Mouse (Mus musculus): ENCODE data around the gene Rilpl1. TPM values are rescaled to one million over a fixed set of nuclear protein-coding genes. Genes with fewer than 3 reads are reported as not detected.

Rilpl1 gene
- 3.6 TPM in 2 replicates for polyA plus RNA-seq (2012; rRNA removed)

GRCm38 (mm10) chr5:124530655-124531582 lies at the start of gene Rilpl1:
Rilpl1 (minus strand) TSS chr5:124531391.
- WGBS, result 2% methylated on average over 96 of the region's 96 CpGs
- H3K4me1 ChIP-seq (ENCODE audit: control insufficient read depth, insufficient read depth, insufficient read length), result peaks cover 7% of the 10 kb centered on the region; the same call in 1 of the 2 replicates
- DNase-seq (ENCODE audit: low read depth in 1 of 2, low spot score in 2 of 2), result peak in 1 of 2 experiments; percentile 51
- TF ChIP-seq POLR2A (IDR thresholded peaks at IDR 0.05; ENCODE audit: low read depth, low read length) (no peak), CTCF (IDR thresholded peaks at IDR 0.05; ENCODE audit: extremely low read depth, insufficient read depth, insufficient read length, insufficient replicate concordance) (no peak)
- H3K27me3 ChIP-seq (ENCODE audit: control insufficient read depth, insufficient read depth, low read length), result peaks cover 6% of the 10 kb centered on the region
- peak within 1 kb of the TSS; percentile 20; the same call in 1 of the 2 replicates for H3K27ac ChIP-seq (ENCODE audit: insufficient read depth, low read length)
- H3K36me3 ChIP-seq (ENCODE audit: control insufficient read depth, insufficient read depth, low read length), result no peaks in the 10 kb centered on the region
- H3K4me3 ChIP-seq (ENCODE audit: extremely low read depth, insufficient read depth, insufficient read length), result peak within 1 kb of the TSS; percentile 73

GRCm38 (mm10) chr5:124578633-124579317 lies 47.6 kb upstream of the Rilpl1 start, which contains the start of the genes Eif2b1 and Gtf2h3:
Eif2b1 (minus strand) TSS chr5:124579131.
Gtf2h3 (plus strand) TSS chr5:124579140.
- peak within 1 kb of the TSS; percentile 67 for H3K4me3 ChIP-seq (ENCODE audit: extremely low read depth, insufficient read depth, insufficient read length)
- peak; percentile 82 to 92 for DNase-seq (ENCODE audit: low read depth in 1 of 2, low spot score in 2 of 2)
- peak within 1 kb of the TSS; percentile 36; the same call in 1 of the 2 replicates for H3K27ac ChIP-seq (ENCODE audit: insufficient read depth, low read length)
- TF ChIP-seq CTCF (IDR thresholded peaks at IDR 0.05; ENCODE audit: extremely low read depth, insufficient read depth, insufficient read length, insufficient replicate concordance), result no peak
- peak; percentile 55 for TF ChIP-seq POLR2A (IDR thresholded peaks at IDR 0.05; ENCODE audit: low read depth, low read length)
- H3K36me3 ChIP-seq (ENCODE audit: control insufficient read depth, insufficient read depth, low read length), result peaks cover 18% of the 10 kb centered on the region
- under 1% methylated on average over 51 of the region's 51 CpGs for WGBS
- H3K4me1 ChIP-seq (ENCODE audit: control insufficient read depth, insufficient read depth, insufficient read length), result peaks cover 5% of the 10 kb centered on the region; the same call in 1 of the 2 replicates
- no peaks in the 10 kb centered on the region for H3K27me3 ChIP-seq (ENCODE audit: control insufficient read depth, insufficient read depth, low read length)

GRCm38 (mm10) chr5:124575467-124575866 lies 44.3 kb upstream of the Rilpl1 start:
- H3K27me3 ChIP-seq (ENCODE audit: control insufficient read depth, insufficient read depth, low read length), result no peaks in the 10 kb centered on the region
- no peak overlapping the region for H3K4me3 ChIP-seq (ENCODE audit: extremely low read depth, insufficient read depth, insufficient read length)
- WGBS, result 93% methylated on average over 7 of the region's 7 CpGs
- H3K27ac ChIP-seq (ENCODE audit: insufficient read depth, low read length), result no peak overlapping the region
- TF ChIP-seq CTCF (IDR thresholded peaks at IDR 0.05; ENCODE audit: extremely low read depth, insufficient read depth, insufficient read length, insufficient replicate concordance), result no peak
- TF ChIP-seq POLR2A (IDR thresholded peaks at IDR 0.05; ENCODE audit: low read depth, low read length), result no peak
- DNase-seq (ENCODE audit: low read depth in 1 of 2, low spot score in 2 of 2), result no peak
- peaks cover 39% of the 10 kb centered on the region for H3K36me3 ChIP-seq (ENCODE audit: control insufficient read depth, insufficient read depth, low read length)
- H3K4me1 ChIP-seq (ENCODE audit: control insufficient read depth, insufficient read depth, insufficient read length), result peaks cover 5% of the 10 kb centered on the region; the same call in 1 of the 2 replicates

- WGBS, result 90% methylated on average over 12 of the region's 12 CpGs
- H3K4me3 ChIP-seq (ENCODE audit: extremely low read depth, insufficient read depth, insufficient read length), result no peak overlapping the region
- no peak overlapping the region for H3K27ac ChIP-seq (ENCODE audit: insufficient read depth, low read length)
- H3K36me3 ChIP-seq (ENCODE audit: control insufficient read depth, insufficient read depth, low read length), result peaks cover 55% of the 10 kb centered on the region
- no peaks in the 10 kb centered on the region for H3K4me1 ChIP-seq (ENCODE audit: control insufficient read depth, insufficient read depth, insufficient read length)
- no peak for TF ChIP-seq POLR2A (IDR thresholded peaks at IDR 0.05; ENCODE audit: low read depth, low read length)
- TF ChIP-seq CTCF (IDR thresholded peaks at IDR 0.05; ENCODE audit: extremely low read depth, insufficient read depth, insufficient read length, insufficient replicate concordance), result no peak
- DNase-seq (ENCODE audit: low read depth in 1 of 2, low spot score in 2 of 2), result no peak
- no peaks in the 10 kb centered on the region for H3K27me3 ChIP-seq (ENCODE audit: control insufficient read depth, insufficient read depth, low read length)
Measured at GRCm38 (mm10) chr5:124571068-124571467, 39.9 kb upstream of the Rilpl1 start.

- TF ChIP-seq CTCF (IDR thresholded peaks at IDR 0.05; ENCODE audit: extremely low read depth, insufficient read depth, insufficient read length, insufficient replicate concordance) (no peak), POLR2A (IDR thresholded peaks at IDR 0.05; ENCODE audit: low read depth, low read length) (no peak)
- Histone ChIP-seq H3K36me3 (ENCODE audit: control insufficient read depth, insufficient read depth, low read length) (peaks cover 33% of the 10 kb centered on the region), H3K4me3 (ENCODE audit: extremely low read depth, insufficient read depth, insufficient read length) (no peak overlapping the region), H3K27ac (ENCODE audit: insufficient read depth, low read length) (no peak overlapping the region), H3K4me1 (ENCODE audit: control insufficient read depth, insufficient read depth, insufficient read length) (peaks cover 2% of the 10 kb centered on the region; the same call in 1 of the 2 replicates), H3K27me3 (ENCODE audit: control insufficient read depth, insufficient read depth, low read length) (no peaks in the 10 kb centered on the region)
- 74% methylated on average over 1 of the region's 1 CpGs for WGBS
- no peak for DNase-seq (ENCODE audit: low read depth in 1 of 2, low spot score in 2 of 2)
Measured at GRCm38 (mm10) chr5:124555145-124555544, 24.0 kb upstream of the Rilpl1 start.

DNA sequence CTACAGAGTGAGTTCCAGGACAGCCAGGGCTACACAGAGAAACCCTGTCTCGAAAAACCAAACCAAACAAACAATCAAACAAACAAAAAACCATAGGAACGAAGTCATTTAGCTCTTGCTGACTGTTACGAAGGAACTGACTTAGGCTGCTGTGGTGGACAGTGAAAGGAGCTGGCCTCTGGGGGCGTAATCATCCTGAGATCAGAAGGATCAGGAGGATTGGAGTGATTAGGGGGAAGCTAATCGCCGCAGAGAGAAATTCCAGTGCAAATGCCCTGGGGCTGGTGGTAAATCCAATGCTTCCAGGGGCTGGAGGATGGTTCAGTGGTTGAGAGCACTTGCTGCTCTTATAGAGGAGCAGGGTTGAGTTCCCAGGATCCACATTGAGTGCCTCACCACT lies 22.4 kb upstream of the Rilpl1 start:
- Histone ChIP-seq H3K27me3 (ENCODE audit: control insufficient read depth, insufficient read depth, low read length) (no peaks in the 10 kb centered on the region), H3K36me3 (ENCODE audit: control insufficient read depth, insufficient read depth, low read length) (peaks cover 27% of the 10 kb centered on the region), H3K4me3 (ENCODE audit: extremely low read depth, insufficient read depth, insufficient read length) (no peak overlapping the region), H3K27ac (ENCODE audit: insufficient read depth, low read length) (no peak overlapping the region), H3K4me1 (ENCODE audit: control insufficient read depth, insufficient read depth, insufficient read length) (peaks cover 2% of the 10 kb centered on the region; the same call in 1 of the 2 replicates)
- 86% methylated on average over 6 of the region's 6 CpGs for WGBS
- TF ChIP-seq POLR2A (IDR thresholded peaks at IDR 0.05; ENCODE audit: low read depth, low read length) (no peak), CTCF (IDR thresholded peaks at IDR 0.05; ENCODE audit: extremely low read depth, insufficient read depth, insufficient read length, insufficient replicate concordance) (no peak)
- no peak for DNase-seq (ENCODE audit: low read depth in 1 of 2, low spot score in 2 of 2)

Measured in spleen, adult 2 months (tissue).